In genomic region chr19:29374947-29375346, GRCm38 (mm10) we compare ENCODE assay signal across 25 mouse cellular contexts. TPM values are rescaled to one million over a fixed set of nuclear protein-coding genes. Genes with fewer than 3 reads are reported as not detected.
"Had no signal": no experiment of that assay in that cellular context is flagged by ENCODE, and none has a peak within 500 bp of the region (broad histone marks: within the 10 kb centered on the region; RNA-seq: fewer than 3 reads in every experiment).

No protein-coding gene starts in this region.

- DNase-seq: lung, adult 18-20 months; lung, embryonic 14.5 days; lung, postnatal 10 days; lung, postnatal 36 days; right cerebral cortex, postnatal 14 days; right cerebral cortex, postnatal 4 days; spleen, adult 18-20 months; thymus, adult 18-20 months; thymus, postnatal 14 days; thymus, postnatal 36 days had no signal

- H3K27ac ChIP-seq: macrophage; midbrain, embryonic 12.5 days; midbrain, embryonic 15.5 days; neural tube, embryonic 12.5 days had no signal

- H3K4me1 ChIP-seq: midbrain, embryonic 15.5 days; neural tube, embryonic 12.5 days had no signal

- H3K4me3 ChIP-seq: megakaryocyte, embryonic 14.5 days; midbrain, embryonic 12.5 days; midbrain, embryonic 15.5 days; neural tube, embryonic 12.5 days had no signal

RNA-seq across cellular contexts. Expression of gene Pdcd1lg2, which starts 35.8 kb away (rescaled TPM):
- total RNA-seq: megakaryocyte progenitor cell, adult 5-6 weeks had no signal
- polyA plus RNA-seq: lung, embryonic 14.5 days; lung, embryonic 16.5 days; midbrain, embryonic 12.5 days; midbrain, embryonic 15.5 days; neural tube, embryonic 12.5 days; neural tube, embryonic 14.5 days; stomach, embryonic 14.5 days; stomach, embryonic 16.5 days had no signal

RNA-seq across cellular contexts. Expression of gene Rln1, which starts 40.5 kb away (rescaled TPM):
- total RNA-seq: megakaryocyte progenitor cell, adult 5-6 weeks; monocyte, adult 5-6 weeks; neutrophil, adult 5-6 weeks had no signal
- polyA plus RNA-seq: liver, embryonic 16.5 days; lung, embryonic 14.5 days; macrophage; small intestine, adult 2 months; stomach, embryonic 14.5 days had no signal

RNA-seq across cellular contexts. Expression of gene Insl6, which starts 49.8 kb away (rescaled TPM):
- total RNA-seq: midbrain, postnatal 0 days had no signal
